Mouse (Mus musculus) stomach, postnatal 0 days (tissue): ENCODE results near the gene Cc2d1a. TPM values are rescaled to one million over a fixed set of nuclear protein-coding genes. Genes with fewer than 3 reads are reported as not detected.

ENCODE experiments used
- ATAC-seq: fragments of 200-750 bp; cut with Nextera tagmentation; 2 replicates; pipeline ENCODE4 v1.8.0; 2017; ENCODE audit not compliant: low FRiP score, low TSS enrichment
- DNase-seq: peaks from one replicate; pipeline ENCODE4 v3.0.0-alpha.2; 2016; ENCODE audit warnings: low spot score
- H3K27ac ChIP-seq: fragments of 300-500 bp; sonication (generic); replicated peaks from 2 replicates; pipeline ENCODE4 v1.5.1; 2014; ENCODE audit warnings: mild to moderate bottlenecking, control low read depth
- H3K27me3 ChIP-seq: fragments of 300-500 bp; sonication (generic); 2 replicates; pipeline ENCODE4 v1.6.1; 2014; ENCODE audit warnings: low read length; ENCODE audit not compliant: control insufficient read depth, insufficient read depth
- H3K36me3 ChIP-seq: fragments of 300-500 bp; sonication (generic); 2 replicates; pipeline ENCODE4 v1.6.1; 2014; ENCODE audit warnings: low read length, mixed read lengths; ENCODE audit not compliant: control insufficient read depth, insufficient read depth
- H3K4me1 ChIP-seq: fragments of 300-500 bp; sonication (generic); replicated peaks from 2 replicates; pipeline ENCODE4 v1.6.1; 2014; ENCODE audit warnings: antibody characterized with exemption; ENCODE audit not compliant: control insufficient read depth, insufficient read depth
- H3K4me2 ChIP-seq: fragments of 300-500 bp; sonication (generic); replicated peaks from 2 replicates; pipeline ENCODE4 v1.6.1; 2014; ENCODE audit warnings: low read depth, mild to moderate bottlenecking, control low read depth, moderate library complexity
- H3K4me3 ChIP-seq: fragments of 300-500 bp; sonication (generic); 2 replicates; pipeline ENCODE4 v1.5.1; 2014; ENCODE audit warnings: low read depth, low read length, control low read depth
- H3K9ac ChIP-seq: fragments of 300-500 bp; sonication (generic); 2 replicates; pipeline ENCODE4 v1.6.1; 2014; ENCODE audit warnings: mild to moderate bottlenecking, low read length, control low read depth, mixed read lengths
- H3K9me3 ChIP-seq: fragments of 300-500 bp; sonication (generic); 2 replicates; pipeline ENCODE4 v1.6.1; 2016; ENCODE audit warnings: low read length; ENCODE audit not compliant: control insufficient read depth
- CTCF ChIP-seq: IDR thresholded peaks from 2 replicates; pipeline ENCODE4 v1.5.1; 2016; ENCODE audit warnings: antibody characterized with exemption, low read depth, mild to moderate bottlenecking, moderate library complexity
- EP300 ChIP-seq: optimal IDR thresholded peaks from 2 replicates; pipeline ENCODE3; 2016; ENCODE audit warnings: antibody characterized with exemption
- WGBS: fragments of 180-500 bp; shearing (Covaris S2); extraction: QIAGEN DNeasy Blood & Tissue Kit; methylation state at CpG from one replicate; pipeline ENCODE4 v1.1.7; 2014; 5-methylcytosine and 5-hydroxymethylcytosine counted together
- polyA plus RNA-seq: library from polyadenylated mRNA; unstranded; fragments of >200 nt; fragmentation: Nextera tagmentation; extraction: Ambion mirVana; gene quantifications from 2 replicates; pipeline ENCODE4 v1.2.1, GENCODE M21; 2015

Gene Cc2d1a
- polyA plus RNA-seq, 1 experiment from 2014 or later, result 15.8 TPM

- H3K36me3 ChIP-seq, result peaks cover 20% of the 10 kb centered on the region
- H3K27me3 ChIP-seq, result no peaks in the 10 kb centered on the region
- TF ChIP-seq EP300, result no peak
- TF ChIP-seq CTCF, result no peak
- no peak overlapping the region for H3K4me3 ChIP-seq
- no peak for DNase-seq
- H3K9ac ChIP-seq, result no peak overlapping the region
- H3K4me1 ChIP-seq, result peaks cover 4% of the 10 kb centered on the region; the same call in 1 of the 2 replicates
- H3K9me3 ChIP-seq, result no peaks in the 10 kb centered on the region
- WGBS, result 88% methylated on average over 25 of the region's 25 CpGs
- H3K4me2 ChIP-seq, result no peak overlapping the region
- H3K27ac ChIP-seq, result no peak overlapping the region
- ATAC-seq, result no peak
Measured at GRCm38 (mm10) chr8:84101476-84102270, 46.1 kb downstream of the Cc2d1a start.

GRCm38 (mm10) chr8:84098376-84098775 lies 49.4 kb downstream of the Cc2d1a start:
- Histone ChIP-seq H3K4me3 (no peak overlapping the region), H3K4me1 (no peaks in the 10 kb centered on the region; the same call in 1 of the 2 replicates), H3K27me3 (no peaks in the 10 kb centered on the region), H3K4me2 (no peak overlapping the region), H3K9ac (no peak overlapping the region), H3K36me3 (peaks cover 23% of the 10 kb centered on the region), H3K27ac (no peak overlapping the region), H3K9me3 (no peaks in the 10 kb centered on the region)
- TF ChIP-seq EP300, result no peak
- DNase-seq, result no peak
- no peak for ATAC-seq
- WGBS, result 95% methylated on average over 7 of the region's 7 CpGs

- no peak overlapping the region for H3K4me2 ChIP-seq
- ATAC-seq (no peak), DNase-seq (no peak)
- no peaks in the 10 kb centered on the region for H3K4me1 ChIP-seq
- TF ChIP-seq CTCF, result no peak
- no peak for TF ChIP-seq EP300
- H3K27ac ChIP-seq, result no peak overlapping the region
- no peak overlapping the region for H3K4me3 ChIP-seq
- H3K36me3 ChIP-seq, result peaks cover 29% of the 10 kb centered on the region
- H3K9me3 ChIP-seq, result no peaks in the 10 kb centered on the region
- no peaks in the 10 kb centered on the region for H3K27me3 ChIP-seq
- WGBS, result 54% methylated on average over 8 of the region's 8 CpGs
- H3K9ac ChIP-seq, result no peak overlapping the region
Measured at GRCm38 (mm10) chr8:84096061-84096460, 51.7 kb downstream of the Cc2d1a start.

GRCm38 (mm10) chr8:84090585-84090984 lies 57.2 kb downstream of the Cc2d1a start:
- Histone ChIP-seq H3K27me3 (no peaks in the 10 kb centered on the region), H3K36me3 (peaks cover 20% of the 10 kb centered on the region), H3K27ac (no peak overlapping the region), H3K4me3 (no peak overlapping the region), H3K4me1 (no peaks in the 10 kb centered on the region), H3K4me2 (no peak overlapping the region), H3K9ac (no peak overlapping the region), H3K9me3 (no peaks in the 10 kb centered on the region)
- ATAC-seq (no peak), DNase-seq (no peak)
- no peak for TF ChIP-seq CTCF
- no peak for TF ChIP-seq EP300
- 85% methylated on average over 8 of the region's 8 CpGs for WGBS

GRCm38 (mm10) chr8:84089277-84089676 lies 58.5 kb downstream of the Cc2d1a start:
- Histone ChIP-seq H3K4me3 (no peak overlapping the region), H3K4me1 (no peaks in the 10 kb centered on the region), H3K9me3 (no peaks in the 10 kb centered on the region), H3K27me3 (no peaks in the 10 kb centered on the region), H3K27ac (no peak overlapping the region), H3K9ac (no peak overlapping the region), H3K36me3 (peaks cover 20% of the 10 kb centered on the region), H3K4me2 (no peak overlapping the region)
- TF ChIP-seq EP300, result no peak
- no peak for TF ChIP-seq CTCF
- no peak for ATAC-seq
- no peak for DNase-seq
- WGBS, result 65% methylated on average over 9 of the region's 9 CpGs

GRCm38 (mm10) chr8:84087821-84088220 lies 59.9 kb downstream of the Cc2d1a start:
- peaks cover 14% of the 10 kb centered on the region for H3K36me3 ChIP-seq
- DNase-seq, result no peak
- 96% methylated on average over 14 of the region's 14 CpGs for WGBS

More at GRCm38 (mm10) chr8:84087821-84088220, 59.9 kb downstream of the Cc2d1a start:
- H3K27ac ChIP-seq, result no peak overlapping the region
- H3K9me3 ChIP-seq, result no peaks in the 10 kb centered on the region
- ATAC-seq, result no peak
- no peaks in the 10 kb centered on the region for H3K27me3 ChIP-seq
- no peak overlapping the region for H3K9ac ChIP-seq
- no peak overlapping the region for H3K4me2 ChIP-seq
- TF ChIP-seq EP300 (no peak), CTCF (no peak)
- no peaks in the 10 kb centered on the region for H3K4me1 ChIP-seq
- no peak overlapping the region for H3K4me3 ChIP-seq
